Mouse (Mus musculus): ENCODE measurements at regions not wholly inside any gene's neighbourhood (a gene's known extent, or its start where the extent isn't known, plus 50 kb on each side); places are given as distances from the start of the nearest gene placed in this dataset.

DNA sequence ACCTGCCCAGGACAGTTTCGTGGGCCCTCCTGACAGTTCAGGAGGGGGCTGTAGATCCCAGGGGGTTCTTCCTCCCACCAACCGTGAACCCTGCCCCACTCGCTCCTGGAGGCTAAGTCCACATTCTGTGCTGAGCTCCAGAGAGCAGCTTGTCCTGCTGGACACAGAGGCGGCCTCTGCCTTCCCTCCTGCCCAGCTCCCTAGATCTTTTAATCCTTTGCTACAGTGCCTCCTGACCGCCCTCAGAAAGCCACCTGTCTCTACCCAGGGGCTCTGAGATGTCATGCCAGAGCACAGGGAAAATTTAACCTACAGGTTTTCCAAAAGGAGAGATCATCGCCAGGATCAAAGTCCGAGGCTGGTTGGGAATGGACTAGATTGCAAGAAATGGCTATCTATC lies 84.7 kb upstream of the Zfp703 start:
- DNase-seq, result no peak

DNA sequence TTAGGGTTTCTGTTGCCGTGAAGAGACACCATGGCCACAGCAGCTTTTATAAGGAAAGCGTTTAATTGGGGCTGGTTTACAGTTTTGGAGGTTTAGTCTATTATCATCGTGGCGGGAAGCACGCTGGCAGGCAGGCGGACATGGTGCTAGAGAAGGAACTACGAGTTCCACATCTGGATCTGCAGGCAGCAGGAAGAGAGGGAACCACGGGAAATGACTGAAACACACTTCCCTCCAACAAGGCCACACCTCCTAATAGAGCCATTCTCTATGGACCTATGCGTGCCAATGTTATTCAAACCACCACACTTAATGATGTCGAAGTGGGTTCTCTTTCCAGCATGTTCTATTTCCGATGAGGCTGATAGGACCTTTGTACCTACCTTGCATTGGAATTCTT lies 81.3 kb upstream of the Zfp703 start:
- no peak for DNase-seq

DNA sequence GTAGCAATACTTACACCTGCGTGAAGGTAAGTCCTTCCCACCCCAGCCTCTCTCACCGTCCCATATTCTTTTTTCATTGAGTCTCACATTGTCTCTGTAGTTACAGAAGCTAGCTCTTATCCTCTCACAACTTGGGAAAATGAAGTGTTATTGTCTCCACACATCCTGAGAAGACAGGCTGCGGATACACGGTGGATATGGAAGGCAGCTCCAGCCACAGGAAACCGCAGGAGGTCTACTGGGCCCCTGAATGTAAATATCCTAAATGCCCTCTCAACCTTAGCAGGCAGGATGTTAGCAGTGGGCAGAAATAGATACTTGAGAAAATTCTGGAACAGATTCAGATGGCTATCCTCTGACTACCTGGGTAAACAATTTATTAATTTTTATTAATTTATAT lies 73.8 kb upstream of the Zfp703 start:
- DNase-seq, result no peak

DNA sequence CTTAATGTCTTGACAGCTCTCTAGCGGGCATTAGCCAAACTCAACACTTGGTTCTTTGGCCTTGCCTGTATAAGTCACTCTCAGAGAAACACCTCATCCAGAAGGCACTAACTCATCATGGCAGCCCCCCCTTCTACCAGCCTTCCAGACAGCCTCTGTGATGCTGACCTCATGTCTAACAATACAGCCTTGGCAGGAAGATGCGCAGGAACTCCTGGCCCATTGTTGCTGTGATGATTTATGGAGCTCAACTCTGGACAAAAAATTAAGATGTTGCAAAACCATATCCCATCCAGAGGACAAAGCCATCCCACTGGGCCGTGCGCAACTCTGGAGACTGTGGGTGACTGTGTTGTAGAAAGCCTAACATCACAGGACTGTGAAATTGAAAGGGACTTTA lies 70.9 kb upstream of the Zfp703 start:
- DNase-seq, result peak; percentile 48

DNA sequence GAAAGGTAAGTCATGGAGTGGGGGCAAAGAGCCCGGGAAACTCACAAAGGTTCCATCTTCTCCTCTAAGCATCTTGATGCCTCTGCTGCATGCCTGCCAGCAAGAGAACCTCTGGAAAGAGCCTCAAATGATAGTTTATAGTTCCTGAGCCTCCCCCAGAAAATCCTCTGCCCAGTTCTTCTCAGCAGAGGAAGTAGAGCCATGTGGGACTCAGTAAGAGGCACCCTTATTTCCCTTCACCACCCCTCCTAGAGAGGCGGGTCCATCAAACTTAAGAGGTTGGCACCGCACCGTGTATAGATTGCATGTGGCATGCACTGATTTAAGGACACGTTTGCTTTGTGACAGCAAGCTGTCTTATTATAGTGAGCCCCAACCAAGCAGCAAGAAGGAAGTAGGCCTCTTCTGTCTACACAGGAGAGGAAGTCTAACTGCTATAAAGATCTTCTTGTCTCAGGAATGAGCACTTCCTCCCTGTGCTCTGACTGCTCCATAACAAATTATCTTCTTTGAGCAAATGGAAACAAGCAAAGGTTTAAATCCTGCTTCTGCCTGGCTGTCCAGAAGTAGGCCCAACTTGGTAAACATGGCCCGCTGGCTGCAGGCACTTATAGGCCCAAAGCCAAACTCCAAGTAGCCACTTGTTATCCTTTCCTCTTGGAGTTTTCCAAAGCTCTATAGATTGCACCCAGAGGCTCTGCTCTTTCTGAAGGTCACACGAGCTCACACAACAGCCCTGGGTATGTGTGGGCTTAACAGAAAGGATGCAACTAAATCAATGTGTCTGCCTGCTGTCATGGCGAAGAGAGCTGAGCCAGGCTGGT lies 69.6 kb upstream of the Zfp703 start:
- no peak for DNase-seq

DNA sequence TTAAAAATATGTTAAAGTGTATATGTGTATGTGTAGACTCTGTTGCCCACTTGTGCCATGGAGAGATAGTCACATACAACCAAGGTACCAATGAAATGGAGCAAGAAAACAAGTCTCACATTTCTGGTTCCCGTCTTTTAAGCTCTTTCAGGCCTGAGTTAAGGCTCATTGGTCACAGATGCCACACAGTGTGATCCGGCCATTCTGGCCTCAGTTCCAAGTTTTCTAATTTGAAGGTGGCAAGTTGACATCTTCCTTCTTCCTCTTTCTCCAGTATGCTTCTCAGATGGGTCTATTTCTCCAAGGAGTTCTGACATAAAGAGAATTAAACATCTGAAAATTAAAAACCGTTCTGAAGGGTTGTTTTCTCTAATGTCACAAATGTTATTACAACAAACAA lies 66.9 kb upstream of the Zfp703 start:
- no peak for DNase-seq

DNA sequence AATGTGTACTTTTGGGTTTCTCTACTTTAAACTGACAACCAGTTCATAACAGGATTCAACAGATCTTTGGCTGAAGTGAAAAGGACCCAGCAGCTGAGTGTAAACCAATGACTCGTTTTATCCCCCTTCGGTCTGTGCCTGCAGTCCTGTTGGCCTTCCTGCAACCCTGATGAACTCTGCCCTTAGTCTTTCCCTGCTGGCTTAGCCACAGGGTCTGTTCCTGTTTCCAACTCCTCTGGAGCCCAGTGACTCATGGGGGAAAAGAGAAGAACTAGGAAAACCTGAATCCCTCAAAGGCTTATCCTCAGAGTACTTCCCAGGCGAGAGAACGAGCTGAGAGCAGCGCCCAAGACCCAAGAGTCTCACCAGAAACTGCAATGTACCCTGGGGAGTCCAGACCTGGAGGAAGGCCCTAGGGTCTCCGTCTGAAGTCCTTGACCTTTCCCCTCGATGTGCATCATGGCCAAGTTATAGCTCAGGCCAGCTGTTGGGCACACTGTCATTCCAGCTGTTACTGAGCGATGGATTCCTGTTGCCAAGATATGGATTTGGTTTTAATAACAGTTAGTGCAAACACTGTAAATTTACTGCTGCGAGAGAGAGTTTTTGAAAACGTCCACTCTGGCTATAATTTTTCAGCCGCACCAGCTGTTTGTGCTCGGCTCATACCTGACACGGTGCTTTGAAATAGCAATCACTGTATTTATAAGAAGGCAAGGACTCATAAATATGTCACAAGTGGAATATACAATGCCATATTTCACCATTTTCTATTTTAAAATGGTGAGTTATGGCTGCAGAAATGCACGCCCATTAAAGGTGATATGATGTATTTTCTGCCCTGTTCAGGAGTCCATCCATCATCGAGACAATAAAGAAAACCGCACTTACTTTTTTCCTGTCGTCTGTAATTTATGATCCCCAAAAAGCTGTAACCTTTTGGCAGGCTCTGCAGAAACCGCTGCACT lies 63.3 kb upstream of the Zfp703 start:
- DNase-seq, result no peak

DNA sequence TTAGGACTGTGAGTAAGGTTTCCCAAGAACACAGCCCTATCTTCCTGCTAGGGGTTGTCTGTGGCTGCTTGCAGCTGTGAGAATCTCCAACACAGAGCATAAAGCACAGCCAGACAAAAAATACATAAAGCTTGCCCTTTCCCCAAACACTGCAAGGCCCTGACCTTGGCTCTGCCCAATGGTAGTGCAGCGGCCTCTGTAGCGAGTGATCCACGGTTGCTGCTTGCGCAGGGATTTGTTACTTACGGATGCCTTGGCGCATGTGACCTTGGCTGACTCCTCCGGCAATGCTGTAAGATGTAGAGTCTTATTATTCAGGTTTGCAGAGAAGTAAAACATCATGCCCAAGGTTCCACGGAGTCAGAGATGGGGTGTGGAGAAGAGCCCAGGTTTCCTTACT lies 61.4 kb upstream of the Zfp703 start:
- DNase-seq, result no peak

DNA sequence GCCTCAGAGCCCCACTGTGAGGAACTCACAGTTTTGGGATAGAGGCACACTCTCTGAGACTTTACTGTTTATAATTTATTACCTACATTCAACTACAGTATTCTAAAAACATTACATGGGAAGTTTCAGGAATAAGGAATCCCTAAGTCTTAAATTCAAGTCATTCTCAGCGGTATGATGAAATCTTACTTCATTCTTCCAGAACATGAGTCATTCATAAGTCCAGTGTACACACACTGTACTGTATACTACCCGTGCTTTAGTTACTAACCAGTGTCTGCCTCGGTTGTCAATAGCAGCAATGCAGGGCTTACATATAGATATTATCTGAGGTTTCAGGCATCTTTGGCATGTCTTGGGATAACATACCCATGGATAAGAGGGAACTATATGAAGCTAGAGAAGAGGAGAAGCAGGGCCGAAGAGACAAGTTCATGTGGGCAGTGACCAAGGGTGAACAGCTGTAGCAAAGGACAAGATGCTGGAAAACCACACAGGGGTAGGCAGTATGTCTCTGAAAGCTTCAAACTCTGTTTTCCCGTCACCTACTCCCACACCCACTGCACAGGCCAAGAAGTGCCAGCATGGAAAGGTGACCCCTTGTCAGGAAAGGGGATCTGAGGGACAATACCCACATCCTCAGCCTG lies 55.5 kb upstream of the Zfp703 start:
- no peak for DNase-seq

DNA sequence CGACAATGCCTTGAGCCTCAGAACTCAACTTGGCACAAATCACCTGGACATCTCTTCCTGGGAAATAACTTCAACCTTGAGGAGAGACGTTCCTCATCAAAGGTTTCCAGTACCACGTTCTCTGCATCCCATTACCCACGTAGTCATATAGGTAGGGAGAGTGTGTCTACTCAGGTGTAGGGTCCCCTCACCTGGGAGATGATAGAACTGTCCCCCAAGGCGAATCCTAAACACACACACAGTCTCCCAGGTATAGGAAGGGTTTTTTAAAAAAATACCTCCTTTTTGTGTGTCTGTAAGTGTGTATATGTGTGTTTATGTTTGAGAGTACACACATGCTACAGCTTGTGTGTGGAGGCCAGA lies 55.0 kb upstream of the Zfp703 start:
- DNase-seq, result no peak

DNA sequence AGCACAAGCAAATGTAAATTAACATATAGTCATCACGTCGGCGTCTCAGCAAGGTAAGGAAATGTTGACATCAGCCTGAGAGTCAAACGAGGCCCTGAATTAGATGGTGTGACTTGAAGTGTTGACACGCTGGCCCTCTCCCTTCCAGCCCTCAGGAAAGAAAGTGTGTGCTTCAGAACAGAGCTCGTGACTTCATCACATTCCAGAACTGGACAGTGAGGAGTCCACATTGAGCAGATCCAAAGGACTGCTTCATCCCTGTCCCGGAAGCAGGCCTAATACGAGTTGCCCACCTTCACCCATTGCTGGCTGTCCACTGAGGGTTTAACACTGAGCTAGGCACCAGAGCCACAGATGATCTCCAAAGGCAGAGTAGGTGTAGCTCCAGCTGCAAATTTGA lies 54.0 kb upstream of the Zfp703 start:
- no peak for DNase-seq

Measured in kidney, postnatal 14 days (tissue).